Mouse (Mus musculus) mouse embryonic stem cell (cell line): ENCODE measurements around the gene Olfr156.
"Not testable (repeated sequence)": the region's sequence is repeated elsewhere in the genome, so short reads cannot be mapped to it uniquely, and the experiment has no call there.

Source experiments
- in situ Hi-C, 2 experiments: fragments of 300-500 bp; cut with MboI; formaldehyde crosslinking; loops; 1 replicate in 1 of 2; 3 replicates in 1 of 2; pipeline ENCODE4 v1.14.3; 2019 to 2020; ENCODE audit warnings: low sequenced_read_pairs in 2 of 2, low pct_unique_long_range_greater_than_20kb in 1 of 2, mixed read lengths in 1 of 2; ENCODE audit not compliant: unreplicated experiment in 1 of 2

Gene Olfr156

DNA sequence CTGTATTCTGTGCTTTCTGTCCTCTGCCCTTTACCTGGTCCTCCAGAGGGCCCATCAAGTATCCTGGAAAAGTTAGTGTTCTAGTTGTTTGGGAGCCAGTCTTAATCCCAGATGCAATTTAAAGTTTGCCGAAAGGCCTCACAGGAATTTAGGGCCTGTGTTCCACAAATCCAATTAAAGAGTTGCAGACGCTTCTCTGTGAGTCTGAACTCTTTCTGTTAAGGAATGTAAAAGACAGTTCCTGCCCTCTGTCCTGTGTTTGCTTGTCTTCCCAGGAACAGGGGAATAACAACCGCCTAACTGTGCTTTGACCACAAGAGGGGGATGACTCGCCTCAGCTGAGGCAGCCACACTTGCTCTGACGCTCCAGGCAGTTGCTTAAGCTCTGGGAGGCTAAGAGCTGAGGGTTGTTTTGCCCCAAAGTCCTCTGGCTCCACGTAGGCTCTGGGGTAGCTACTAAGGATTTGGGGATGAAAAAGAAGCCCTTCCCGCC is at the start of gene Olfr156:
TSS of gene Olfr156 (minus strand) at position 51 of the 493 bp plus-strand sequence.
- in situ Hi-C loops, result no loop called here

DNA sequence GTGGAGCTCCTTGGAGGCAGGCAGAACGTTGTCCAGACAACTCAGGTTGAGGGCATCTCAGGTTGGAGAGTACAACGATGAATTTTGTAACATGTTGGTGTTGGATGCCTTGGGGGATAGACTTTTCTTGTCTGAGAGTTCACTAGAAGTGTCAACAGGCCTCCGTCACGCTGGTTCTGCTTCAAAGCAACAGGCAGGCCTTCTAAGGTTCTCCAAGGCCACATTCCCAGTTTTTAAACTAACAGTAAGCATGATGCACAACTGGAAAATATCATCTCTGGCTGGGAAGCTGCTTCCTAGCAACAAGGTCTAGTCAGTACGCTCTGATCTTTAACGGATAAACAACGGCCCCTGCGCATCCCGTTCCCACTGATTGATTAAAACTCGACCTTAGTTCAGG is 46.1 kb upstream of the Olfr156 start:
- in situ Hi-C loops, result no loop called here

DNA sequence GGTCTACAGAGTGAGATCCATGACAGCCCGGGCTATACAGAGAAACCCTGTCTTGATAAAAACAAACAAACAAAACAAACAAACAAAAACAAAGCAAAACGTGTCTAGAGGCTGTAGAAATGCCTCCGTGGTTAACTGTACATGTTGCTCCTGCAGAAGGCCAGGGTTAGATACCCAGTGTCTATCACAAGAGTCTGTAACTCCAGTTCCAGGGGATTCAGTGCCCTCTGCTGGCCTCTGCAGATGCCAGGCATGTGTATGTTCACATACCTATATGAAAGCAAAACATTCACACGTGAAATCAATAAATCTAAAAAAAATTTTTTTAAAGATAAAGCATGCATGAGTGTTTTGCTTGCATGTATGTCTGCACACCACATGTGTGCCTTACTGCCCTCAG is 39.6 kb upstream of the Olfr156 start:
- in situ Hi-C loops, result no loop called here

DNA sequence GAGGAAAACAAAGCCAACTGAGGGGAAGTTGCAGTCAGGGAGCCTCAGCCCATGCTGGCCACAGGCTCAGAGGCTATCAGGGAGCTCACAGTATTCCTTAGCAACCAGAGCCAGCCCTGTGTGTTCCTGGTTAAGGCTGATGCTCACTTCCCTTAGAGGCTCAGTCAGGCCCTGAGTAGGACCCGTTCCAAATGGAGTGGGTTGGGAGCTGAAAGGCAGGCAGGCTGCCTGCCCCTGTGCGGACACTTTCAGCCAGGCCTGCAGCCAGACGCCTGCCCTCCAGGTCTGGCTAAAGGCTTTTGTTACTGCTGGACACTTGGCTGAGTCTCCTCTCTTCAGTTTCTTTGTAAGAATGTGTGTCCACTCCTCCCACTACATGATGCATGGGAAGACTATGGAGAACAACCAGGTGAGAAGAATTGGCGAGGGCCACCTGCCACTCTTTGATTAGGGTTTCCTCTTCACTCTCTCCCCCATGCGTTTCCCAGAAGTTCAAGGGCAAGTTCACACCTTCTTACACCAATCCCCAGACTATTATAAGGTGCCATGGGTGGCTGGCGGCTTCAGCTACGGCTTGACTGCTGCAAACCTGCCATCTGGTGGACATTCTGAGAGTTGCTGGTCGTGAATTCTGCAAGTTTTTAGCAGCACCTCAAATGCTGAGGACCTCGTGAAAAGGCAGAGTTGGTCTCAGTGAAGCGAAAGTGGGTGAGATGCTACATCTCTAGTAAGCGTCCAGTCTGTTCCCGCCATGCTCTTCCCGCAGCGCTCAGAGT is 37.2 kb upstream of the Olfr156 start:
- in situ Hi-C loops, result no loop called here

DNA sequence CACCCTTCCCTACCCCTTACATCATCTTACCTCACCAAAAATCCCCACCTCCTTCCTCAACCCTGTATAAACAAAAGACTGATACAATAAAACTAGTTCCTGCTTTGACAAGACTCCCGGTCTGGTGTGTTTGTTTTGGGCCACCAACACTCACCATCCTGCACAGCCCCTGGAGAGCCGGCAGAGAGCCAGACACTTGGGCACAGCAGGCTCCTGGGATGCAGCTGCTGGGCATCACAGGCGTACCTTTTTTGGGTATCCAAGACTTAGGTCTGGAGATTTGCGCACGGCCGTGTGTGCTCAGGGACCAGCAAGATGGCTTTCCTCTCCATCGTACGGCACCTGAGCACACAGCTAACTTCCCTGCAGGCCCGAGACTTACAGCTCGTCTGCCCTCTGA is 36.2 kb upstream of the Olfr156 start:
- in situ Hi-C loops, result no loop called here

DNA sequence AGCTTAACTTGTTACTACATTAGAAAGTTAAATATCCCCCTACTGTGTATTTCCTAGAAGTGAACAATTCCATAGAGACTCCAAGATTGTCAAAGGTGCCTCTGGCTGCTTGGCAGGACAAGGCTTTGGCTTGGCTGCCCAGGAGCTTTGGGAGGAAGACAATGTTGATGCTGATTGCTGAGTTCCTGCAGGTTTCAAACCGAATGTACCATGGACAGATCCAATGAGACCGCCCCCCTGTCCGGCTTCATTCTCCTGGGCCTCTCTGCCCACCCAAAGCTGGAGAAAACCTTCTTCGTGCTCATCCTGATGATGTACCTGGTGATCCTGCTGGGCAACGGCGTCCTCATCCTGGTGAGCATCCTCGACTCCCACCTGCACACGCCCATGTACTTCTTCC is 30.4 kb upstream of the Olfr156 start:
- in situ Hi-C loops, result loop anchor here in 1 of 2 experiments (5.0 kb wide), 1 partner anchor 87 kb away; no protein-coding TSS in a partner anchor

DNA sequence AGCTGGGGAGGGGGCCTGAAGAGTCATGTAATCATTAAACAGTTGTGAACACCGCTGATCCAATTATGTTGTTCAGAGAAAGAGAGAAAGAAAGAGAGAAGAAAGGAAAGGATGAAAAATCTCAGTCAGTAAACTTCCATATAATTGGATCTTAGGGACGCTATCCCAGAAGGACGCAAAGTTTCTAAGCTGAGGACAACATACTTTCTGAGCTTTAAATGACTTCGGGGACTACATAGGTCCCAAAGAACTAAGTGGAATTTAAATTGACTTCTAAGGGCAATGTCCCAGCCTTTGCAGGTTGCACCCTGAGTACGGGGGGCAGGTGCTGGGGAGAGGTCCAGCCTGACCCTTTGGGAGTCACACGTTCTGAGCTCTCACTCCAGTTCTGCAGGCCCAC is 27.6 kb upstream of the Olfr156 start, which contains the start of gene Olfr155:
TSS of gene Olfr155 (plus strand) at position 301 of the 400 bp plus-strand sequence.
- in situ Hi-C loops, result loop anchor here in 1 of 2 experiments (5.0 kb wide), 1 partner anchor 84 kb away; no protein-coding TSS in a partner anchor

DNA sequence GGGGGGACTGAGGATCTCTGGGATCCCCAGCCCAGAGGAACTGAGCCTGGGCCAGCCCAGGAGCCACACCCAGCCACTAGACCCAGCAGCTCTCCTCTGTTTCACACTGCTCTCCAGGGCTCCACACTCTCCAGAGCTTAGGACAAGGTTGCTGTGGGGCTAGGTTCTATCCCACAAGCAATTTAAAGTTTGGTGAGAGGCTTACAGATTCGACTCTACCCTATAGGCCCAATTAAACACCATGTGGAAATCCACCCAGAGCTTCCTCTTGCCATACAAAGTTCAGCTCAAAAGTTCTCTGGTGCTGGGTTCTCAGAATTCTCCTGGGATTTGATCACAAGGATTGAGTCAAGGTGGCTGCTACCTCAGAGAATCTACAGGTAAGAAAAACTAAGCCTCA is 16.4 kb upstream of the Olfr156 start, which contains the start of gene Olfr157:
TSS of gene Olfr157 (minus strand) at position 101 of the 400 bp plus-strand sequence.
- in situ Hi-C loops, result no loop called here

DNA sequence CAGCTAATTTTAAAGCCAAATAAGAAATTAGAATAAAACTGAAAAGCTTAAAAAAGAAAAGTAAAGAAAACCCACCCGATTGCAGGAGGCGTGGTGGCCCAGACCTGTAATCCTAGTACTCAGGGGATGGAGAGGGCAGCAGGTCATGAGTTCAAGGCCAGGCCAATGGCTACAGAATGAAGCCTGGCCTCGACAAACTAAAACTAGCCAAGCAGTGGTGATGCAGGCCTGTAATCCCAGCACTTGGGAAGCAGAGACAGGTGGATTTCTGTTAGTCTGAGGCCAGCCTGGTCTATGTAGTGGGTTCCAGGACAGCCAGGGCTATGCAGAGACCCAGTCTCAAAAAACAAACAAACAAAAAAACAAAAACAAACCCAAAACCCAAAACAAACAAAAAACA is 14.6 kb upstream of the Olfr156 start:
- in situ Hi-C loops, result loop anchor here in 1 of 2 experiments (10.0 kb wide), 1 partner anchor 74 kb away; no protein-coding TSS in a partner anchor

DNA sequence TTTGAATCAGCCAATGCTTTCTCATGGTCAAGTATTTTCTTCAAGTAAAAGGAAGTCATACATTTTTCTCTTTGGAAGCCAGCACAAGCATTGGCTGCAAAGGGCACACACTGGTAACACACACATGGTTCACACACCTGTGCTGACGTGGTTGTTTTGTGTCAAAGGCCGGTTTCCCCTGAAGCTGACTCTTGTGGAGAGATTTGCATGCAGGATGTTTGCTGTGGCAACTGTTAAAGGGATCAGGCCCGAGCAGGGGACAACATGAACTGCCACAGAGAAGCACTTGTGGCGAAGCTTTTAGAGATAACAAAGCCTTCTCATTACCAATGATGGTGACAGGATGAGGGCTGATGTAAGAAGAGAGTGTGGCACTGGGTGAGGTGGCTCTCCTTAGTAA is 11.1 kb upstream of the Olfr156 start:
- in situ Hi-C loops, result loop anchor here in 1 of 2 experiments (10.0 kb wide), 1 partner anchor 70 kb away; no protein-coding TSS in a partner anchor

DNA sequence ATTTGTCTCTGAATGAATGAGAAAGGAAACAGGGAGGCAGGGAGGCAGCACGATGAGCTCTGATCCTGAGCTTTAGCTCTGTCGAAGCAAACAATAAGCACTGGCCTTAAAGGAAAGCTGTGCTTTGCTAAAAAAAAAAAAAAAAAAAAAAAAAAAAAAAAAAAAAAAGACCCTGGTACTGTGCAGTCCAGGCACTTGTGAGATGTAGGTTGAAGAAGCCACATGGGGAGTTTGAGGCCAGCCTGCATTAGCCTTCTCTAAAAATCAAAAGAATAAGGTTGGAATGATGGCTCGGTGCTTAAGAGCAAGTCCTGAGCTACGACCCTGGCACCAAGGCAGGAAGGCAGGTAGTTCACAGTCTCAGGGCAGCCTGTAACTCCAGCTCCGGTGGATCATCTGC is 10.1 kb upstream of the Olfr156 start:
- in situ Hi-C loops, result loop anchor here in 1 of 2 experiments (10.0 kb wide), 1 partner anchor 69 kb away; no protein-coding TSS in a partner anchor

DNA sequence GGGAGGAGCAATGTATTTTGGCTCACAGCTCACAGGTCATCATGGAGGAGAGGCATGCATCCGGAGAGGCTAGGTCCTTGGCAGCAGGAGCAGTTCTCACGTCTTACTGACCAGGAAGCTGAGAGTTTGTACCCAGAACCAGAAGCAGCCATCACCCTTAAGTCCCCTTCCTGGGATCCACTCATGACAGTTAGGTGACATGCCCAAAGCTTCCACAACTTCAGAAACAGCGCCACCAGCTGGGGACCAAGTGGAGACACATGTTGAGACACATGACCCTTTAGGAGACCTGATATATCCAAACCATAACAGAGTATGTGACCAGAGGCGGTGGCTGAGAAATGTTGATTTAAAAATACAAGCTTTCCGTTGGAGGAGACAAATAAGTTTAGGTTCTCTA is 8.3 kb upstream of the Olfr156 start:
- in situ Hi-C loops, result loop anchor here in 1 of 2 experiments (10.0 kb wide), 1 partner anchor 67 kb away; no protein-coding TSS in a partner anchor

DNA sequence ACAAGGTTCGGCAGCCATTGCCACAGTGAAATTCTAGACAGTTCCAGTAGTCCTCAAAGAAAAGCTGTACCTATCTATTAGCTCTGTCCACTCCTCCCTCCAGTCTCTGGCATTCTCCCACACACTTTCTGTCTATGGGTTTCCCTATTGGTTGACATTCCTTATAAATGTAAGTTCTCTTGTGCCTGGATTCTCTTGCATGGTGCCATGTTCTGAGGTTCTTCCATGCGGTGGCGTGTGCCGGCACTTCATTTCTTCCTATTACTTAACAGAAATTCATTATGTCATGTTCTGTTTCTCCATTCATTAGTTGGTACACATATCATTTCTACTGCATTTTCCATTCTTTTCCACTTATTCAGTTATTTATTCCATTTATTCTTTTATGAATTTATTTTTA is 5.1 kb upstream of the Olfr156 start:
- in situ Hi-C loops, result no loop called here

DNA sequence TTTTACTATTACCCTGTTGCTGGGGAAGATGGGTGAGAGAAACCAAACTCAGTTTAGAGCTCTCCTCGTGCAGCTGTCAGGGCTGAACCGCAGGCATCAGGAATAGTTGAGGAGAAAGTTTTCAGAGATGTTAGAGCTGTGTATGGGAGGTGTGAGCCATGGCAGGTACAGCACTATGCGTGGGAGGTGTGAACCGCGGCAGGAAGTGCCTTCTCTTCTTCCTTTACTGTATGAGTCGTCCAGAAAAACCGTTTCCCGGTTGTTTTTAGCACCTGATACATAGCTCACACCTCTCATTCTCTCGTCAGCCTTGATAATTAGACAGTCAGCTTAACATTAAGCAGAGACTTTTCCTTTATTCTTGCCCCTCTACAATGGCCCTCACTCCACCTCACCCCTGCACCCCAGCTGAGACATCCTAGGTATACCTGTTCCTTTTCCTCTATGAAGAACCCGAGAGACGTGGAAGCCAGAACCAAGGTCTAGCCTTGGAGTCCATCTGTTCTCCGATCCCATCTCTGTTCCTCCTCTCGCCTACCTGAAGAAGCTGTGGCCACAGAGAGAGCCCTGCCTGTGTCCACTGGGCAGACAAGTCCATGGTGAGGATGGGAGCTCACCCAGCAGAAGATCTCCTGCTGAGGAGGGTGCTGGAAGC is 672 bp downstream of the Olfr156 start:
- in situ Hi-C loops, result no loop called here

DNA sequence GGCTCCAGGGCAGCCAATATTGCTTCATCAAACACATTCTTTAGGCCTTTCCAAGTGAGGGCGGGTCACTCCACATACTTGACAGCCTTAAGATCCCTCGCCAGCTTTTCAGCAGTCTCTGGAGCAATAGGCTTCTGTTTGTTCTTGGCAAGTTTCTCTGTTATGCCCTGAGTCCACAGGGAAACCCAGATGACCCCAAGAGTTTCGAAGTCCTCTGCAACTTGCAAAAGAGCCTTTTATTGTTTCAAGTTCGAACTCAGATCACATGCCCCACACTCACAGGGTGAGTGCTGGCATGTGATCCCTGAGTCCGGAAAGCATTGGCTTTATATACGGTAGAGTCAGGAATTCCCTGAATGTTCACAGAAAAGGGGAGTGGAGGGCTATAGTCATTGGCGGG is 24.8 kb downstream of the Olfr156 start:
- in situ Hi-C loops, result no loop called here

DNA sequence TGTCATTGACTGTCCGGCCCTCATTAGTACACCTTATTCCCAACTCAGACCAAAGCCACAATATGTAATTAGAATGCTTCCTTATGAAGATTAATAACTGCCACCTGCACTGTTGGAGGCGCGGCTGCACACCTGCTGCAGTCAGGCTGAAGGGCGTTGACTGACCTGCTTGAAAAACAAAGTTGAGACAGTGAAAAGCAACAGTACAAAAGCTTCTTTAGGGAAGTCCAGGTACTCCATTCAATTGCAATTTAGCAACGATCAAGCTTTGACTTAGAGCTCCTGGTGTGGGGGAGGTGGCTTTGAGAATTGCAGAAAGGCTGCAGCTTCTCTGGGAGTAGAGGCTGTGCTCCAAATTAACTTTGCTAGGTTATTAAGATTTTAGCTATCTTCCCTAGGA is 27.9 kb downstream of the Olfr156 start:
- in situ Hi-C loops, result not testable (repeated sequence)

DNA sequence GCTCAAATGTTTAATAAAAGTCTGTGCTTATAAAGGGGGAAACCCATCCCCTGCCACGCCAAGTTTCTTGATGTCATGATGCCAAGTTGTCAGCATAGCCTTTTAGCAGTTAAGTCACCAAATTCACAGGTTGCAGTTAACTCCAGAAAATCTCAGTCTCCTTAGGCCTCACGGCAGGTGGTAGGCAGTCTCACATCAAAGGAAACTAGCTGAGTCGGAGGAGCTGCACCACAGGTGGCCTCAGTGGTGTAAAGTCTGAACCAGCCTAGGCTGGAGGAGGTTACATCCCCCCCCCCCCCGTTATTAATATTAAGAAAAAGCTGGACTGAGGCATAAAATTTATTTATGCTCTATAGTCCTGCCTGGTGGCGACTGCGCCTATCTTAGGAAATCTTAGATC is 28.4 kb downstream of the Olfr156 start:
- in situ Hi-C loops, result no loop called here

DNA sequence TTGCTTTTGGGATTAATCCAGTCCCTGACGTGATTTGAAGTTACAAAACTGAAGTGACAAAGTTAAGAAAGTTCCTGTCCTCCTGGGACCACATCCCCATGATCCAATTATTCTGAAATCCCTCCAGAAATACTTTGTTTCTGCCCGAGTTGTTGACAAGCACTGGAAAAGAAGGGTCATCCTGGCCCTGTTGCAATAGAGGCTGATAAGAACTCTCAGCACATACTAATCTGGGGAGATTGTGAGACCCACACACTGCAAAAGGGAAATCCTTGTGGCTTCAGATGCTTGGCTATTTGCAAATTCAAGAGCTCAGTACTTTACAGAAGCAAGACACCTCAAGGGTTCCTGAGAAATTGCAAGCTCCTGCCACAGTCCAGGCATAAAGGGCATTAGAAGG is 51.4 kb downstream of the Olfr156 start:
- in situ Hi-C loops, result no loop called here

DNA sequence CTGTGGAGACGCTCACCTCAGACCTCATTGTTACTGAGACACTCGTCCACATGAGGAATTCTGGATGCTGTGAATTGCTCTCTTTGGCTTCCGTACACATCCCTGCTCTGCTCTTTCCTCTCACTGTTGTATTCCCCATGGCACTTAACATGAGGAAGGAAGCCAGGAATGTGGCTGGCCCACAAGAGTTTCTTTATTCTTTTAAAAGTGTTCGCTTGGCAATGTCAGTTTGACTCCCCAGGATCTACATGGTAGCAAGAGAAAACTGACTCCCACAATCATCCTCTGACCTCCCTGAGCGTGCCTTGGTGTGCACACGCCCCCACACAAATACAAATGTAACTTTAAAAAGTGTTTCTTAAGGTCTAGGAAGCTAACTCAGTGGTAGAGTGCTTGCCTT is 52.1 kb downstream of the Olfr156 start:
- in situ Hi-C loops, result no loop called here
